In the genomic region with DNA sequence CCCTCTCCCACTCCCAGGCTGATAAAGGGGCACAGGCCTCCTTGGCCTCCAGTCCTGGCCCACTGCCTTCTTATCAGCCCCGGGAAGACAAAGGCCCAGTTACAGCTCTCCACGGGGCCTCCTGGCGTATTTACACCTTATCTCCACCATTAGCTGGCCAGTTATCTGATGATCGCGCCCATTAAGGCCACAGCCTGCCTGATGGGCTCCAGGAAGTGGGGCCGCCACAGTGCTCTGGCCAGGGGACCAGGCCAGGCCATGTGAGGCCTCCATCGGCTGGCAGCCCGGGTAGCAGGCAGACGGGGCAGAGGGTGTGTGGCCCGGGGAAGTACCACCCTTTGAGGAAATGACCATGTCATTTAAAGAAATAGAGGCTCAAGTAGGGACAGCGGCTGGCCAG, we compare ENCODE assay signal across 14 mouse cellular contexts. TPM values are rescaled to one million over a fixed set of nuclear protein-coding genes. Genes with fewer than 3 reads are reported as not detected.
DNase-seq lines count a peak whose midpoint lies in the region; ATAC-seq and TF ChIP-seq lines count a peak whose summit lies in the region.
"Had no signal": no experiment of that assay in that cellular context is flagged by ENCODE, and none has a peak within 500 bp of the region (broad histone marks: within the 10 kb centered on the region; RNA-seq: fewer than 3 reads in every experiment).

No protein-coding gene starts in this region.

- peak overlapping the region; percentile 64; the same call in 1 of the 2 replicates for H3K9ac ChIP-seq in heart, embryonic 11.5 days (ENCODE audit: low read depth, low read length)
- no peak overlapping the region for H3K9ac ChIP-seq in midbrain, embryonic 12.5 days (replicated peaks)
- no peak overlapping the region for H3K9ac ChIP-seq in midbrain, embryonic 15.5 days
- peak overlapping the region; percentile 67 for H3K9ac ChIP-seq in liver, embryonic 14.5 days (replicated peaks)
- no peak overlapping the region for H3K9ac ChIP-seq in stomach, embryonic 15.5 days
- H3K9ac ChIP-seq in forebrain, embryonic 12.5 days = no peak overlapping the region
- H3K9ac ChIP-seq: limb, embryonic 13.5 days had no signal

- no peak overlapping the region for H3K4me3 ChIP-seq in heart, embryonic 11.5 days (ENCODE audit: low read depth, low read length)
- no peak overlapping the region for H3K4me3 ChIP-seq in midbrain, embryonic 12.5 days
- H3K4me3 ChIP-seq in midbrain, embryonic 15.5 days = no peak overlapping the region
- H3K4me3 ChIP-seq in liver, embryonic 14.5 days (ENCODE audit: insufficient read depth in 1 of 2, low read depth in 2 of 2, low read length in 2 of 2) = peak overlapping the region in 1 of 2 experiments; percentile 19; a peak in 2 of 4 replicates
- H3K4me3 ChIP-seq in stomach, embryonic 15.5 days (replicated peaks) = no peak overlapping the region
- no peak overlapping the region for H3K4me3 ChIP-seq in forebrain, embryonic 12.5 days (replicated peaks)
- H3K4me3 ChIP-seq: limb, embryonic 13.5 days had no signal

- H3K36me3 ChIP-seq in heart, embryonic 11.5 days (ENCODE audit: control insufficient read depth, insufficient read depth, low read length) = no peaks in the 10 kb centered on the region
- H3K36me3 ChIP-seq in midbrain, embryonic 12.5 days = no peaks in the 10 kb centered on the region
- H3K36me3 ChIP-seq in midbrain, embryonic 15.5 days (replicated peaks) = no peaks in the 10 kb centered on the region
- peaks cover 70% of the 10 kb centered on the region for H3K36me3 ChIP-seq in liver, embryonic 14.5 days (replicated peaks; ENCODE audit: control insufficient read depth, insufficient read depth, low read depth)
- no peaks in the 10 kb centered on the region; the same call in 1 of the 2 replicates for H3K36me3 ChIP-seq in stomach, embryonic 15.5 days
- H3K36me3 ChIP-seq in forebrain, embryonic 12.5 days (replicated peaks) = no peaks in the 10 kb centered on the region
- H3K36me3 ChIP-seq: limb, embryonic 13.5 days had no signal

- WGBS in heart, embryonic 11.5 days (ENCODE audit: insufficient replicate concordance) = 13% methylated on average over 11 of the region's 11 CpGs
- WGBS in midbrain, embryonic 12.5 days = 64% methylated on average over 11 of the region's 11 CpGs
- 63% methylated on average over 11 of the region's 11 CpGs for WGBS in midbrain, embryonic 15.5 days
- 5% methylated on average over 11 of the region's 11 CpGs for WGBS in liver, embryonic 14.5 days (ENCODE audit: insufficient replicate concordance)
- 40% methylated on average over 11 of the region's 11 CpGs for WGBS in stomach, embryonic 15.5 days
- WGBS in forebrain, embryonic 12.5 days = 64% methylated on average over 11 of the region's 11 CpGs

- peaks cover 96% of the 10 kb centered on the region for H3K4me1 ChIP-seq in heart, embryonic 11.5 days (ENCODE audit: control insufficient read depth, insufficient read depth, low read length)
- peaks cover 50% of the 10 kb centered on the region for H3K4me1 ChIP-seq in midbrain, embryonic 12.5 days
- H3K4me1 ChIP-seq in midbrain, embryonic 15.5 days = peaks cover 42% of the 10 kb centered on the region
- H3K4me1 ChIP-seq in liver, embryonic 14.5 days (replicated peaks; ENCODE audit: control insufficient read depth in 2 of 2, insufficient read depth in 2 of 2, low read length in 1 of 2) = peaks cover 97% of the 10 kb centered on the region in 2 experiments
- peaks cover 63% of the 10 kb centered on the region for H3K4me1 ChIP-seq in stomach, embryonic 15.5 days
- H3K4me1 ChIP-seq in forebrain, embryonic 12.5 days = peaks cover 49% of the 10 kb centered on the region

- no peak for DNase-seq in heart, adult 9 months (ENCODE audit: low spot score in 2 of 2)
- DNase-seq in liver, embryonic 14.5 days (ENCODE audit: low read depth in 3 of 3, low spot score in 3 of 3) = peak in 1 of 3 experiments; percentile 68
- DNase-seq in cerebellum, postnatal 4 days (ENCODE audit: low spot score in 2 of 2) = no peak
- DNase-seq: gastrocnemius, postnatal 14 days; thymus, postnatal 14 days had no signal

- no peaks in the 10 kb centered on the region for H3K9me3 ChIP-seq in heart, embryonic 11.5 days (replicated peaks; ENCODE audit: control insufficient read depth, low read length)
- H3K9me3 ChIP-seq in midbrain, embryonic 12.5 days = no peaks in the 10 kb centered on the region
- no peaks in the 10 kb centered on the region for H3K9me3 ChIP-seq in midbrain, embryonic 15.5 days
- H3K9me3 ChIP-seq in liver, embryonic 14.5 days (ENCODE audit: control insufficient read depth, low read length) = no peaks in the 10 kb centered on the region
- H3K9me3 ChIP-seq in stomach, embryonic 15.5 days = no peaks in the 10 kb centered on the region
- H3K9me3 ChIP-seq in forebrain, embryonic 12.5 days = no peaks in the 10 kb centered on the region
- H3K9me3 ChIP-seq: limb, embryonic 13.5 days had no signal

- TF ChIP-seq EP300 in liver, embryonic 14.5 days (IDR thresholded peaks at IDR 0.05; ENCODE audit: low read depth) = peak; percentile 69

- no peaks in the 10 kb centered on the region for H3K27me3 ChIP-seq in heart, embryonic 11.5 days (ENCODE audit: control insufficient read depth, insufficient read depth, low read length)
- H3K27me3 ChIP-seq in midbrain, embryonic 12.5 days = peaks cover 5% of the 10 kb centered on the region
- no peaks in the 10 kb centered on the region for H3K27me3 ChIP-seq in midbrain, embryonic 15.5 days (replicated peaks)
- no peaks in the 10 kb centered on the region for H3K27me3 ChIP-seq in liver, embryonic 14.5 days (ENCODE audit: control insufficient read depth, insufficient read depth, low read length)
- no peaks in the 10 kb centered on the region for H3K27me3 ChIP-seq in stomach, embryonic 15.5 days (replicated peaks)
- H3K27me3 ChIP-seq in forebrain, embryonic 12.5 days = peaks cover 16% of the 10 kb centered on the region

- peak; percentile 46 for ATAC-seq in heart, embryonic 11.5 days (replicated peaks; ENCODE audit: insufficient number of reproducible peaks, low FRiP score, low TSS enrichment)
- ATAC-seq in midbrain, embryonic 12.5 days (ENCODE audit: low FRiP score, low read depth) = no peak
- no peak for ATAC-seq in midbrain, embryonic 15.5 days (replicated peaks)
- peak; percentile 16 for ATAC-seq in liver, embryonic 14.5 days (ENCODE audit: insufficient read depth)
- peak; percentile 34; the same call in 1 of the 2 replicates for ATAC-seq in stomach, embryonic 15.5 days (ENCODE audit: insufficient read depth, low FRiP score, low read depth)
- ATAC-seq in forebrain, embryonic 12.5 days (ENCODE audit: low FRiP score) = no peak
- ATAC-seq: CD4-positive, CD25-positive, alpha-beta regulatory T cell, adult 4 months had no signal

- H3K27ac ChIP-seq in heart, embryonic 11.5 days (ENCODE audit: low read depth, low read length) = peak overlapping the region; percentile 92
- H3K27ac ChIP-seq in midbrain, embryonic 12.5 days (replicated peaks) = peak overlapping the region; percentile 42; the same call in 1 of the 2 replicates
- no peak overlapping the region for H3K27ac ChIP-seq in midbrain, embryonic 15.5 days
- H3K27ac ChIP-seq in liver, embryonic 14.5 days = peak overlapping the region; percentile 85
- H3K27ac ChIP-seq in stomach, embryonic 15.5 days = peak overlapping the region; percentile 86
- H3K27ac ChIP-seq in forebrain, embryonic 12.5 days = no peak overlapping the region
- H3K27ac ChIP-seq: limb, embryonic 13.5 days had no signal

- peak overlapping the region; percentile 22 for H3K4me2 ChIP-seq in heart, embryonic 11.5 days
- no peak overlapping the region for H3K4me2 ChIP-seq in midbrain, embryonic 12.5 days (replicated peaks)
- no peak overlapping the region for H3K4me2 ChIP-seq in midbrain, embryonic 15.5 days
- peak overlapping the region; percentile 64 for H3K4me2 ChIP-seq in liver, embryonic 14.5 days (ENCODE audit: low read depth)
- no peak overlapping the region for H3K4me2 ChIP-seq in stomach, embryonic 15.5 days
- no peak overlapping the region for H3K4me2 ChIP-seq in forebrain, embryonic 12.5 days
- H3K4me2 ChIP-seq: limb, embryonic 13.5 days had no signal

- TF ChIP-seq CTCF in liver, embryonic 14.5 days (IDR thresholded peaks at IDR 0.05; ENCODE audit: low read depth) = no peak

RNA-seq across cellular contexts. Expression of a gene that starts 37.8 kb away (rescaled TPM):
- not detected in 2 replicates for polyA plus RNA-seq in heart, embryonic 11.5 days (2014; fragmentation: Nextera tagmentation; extraction: Ambion mirVana)
- polyA plus RNA-seq in midbrain, embryonic 12.5 days (2016; fragmentation: Nextera tagmentation; extraction: Ambion mirVana) = not detected in 2 replicates
- polyA plus RNA-seq in midbrain, embryonic 15.5 days (2015; fragmentation: Nextera tagmentation; extraction: Ambion mirVana) = not detected in 2 replicates
- polyA plus RNA-seq in liver, embryonic 14.5 days (2012; rRNA removed) = not detected in 2 replicates
- not detected in 2 replicates for polyA plus RNA-seq in liver, embryonic 14.5 days (2014; fragmentation: Nextera tagmentation; extraction: Ambion mirVana)
- not detected in 2 replicates for polyA plus RNA-seq in stomach, embryonic 15.5 days (2015; fragmentation: Nextera tagmentation; extraction: Ambion mirVana)
- not detected in 2 replicates for polyA plus RNA-seq in forebrain, embryonic 12.5 days (2016; fragmentation: Nextera tagmentation; extraction: Ambion mirVana)
- polyA plus RNA-seq: CD4-positive, CD25-positive, alpha-beta regulatory T cell, adult 4 months; kidney, embryonic 16.5 days; neural tube, embryonic 11.5 days had no signal

RNA-seq across cellular contexts. Expression of a gene that starts 40.9 kb away (rescaled TPM):
- 6.9 and 7.9 TPM in 2 replicates for polyA plus RNA-seq in heart, embryonic 11.5 days (2014; fragmentation: Nextera tagmentation; extraction: Ambion mirVana)
- polyA plus RNA-seq in midbrain, embryonic 12.5 days (2016; fragmentation: Nextera tagmentation; extraction: Ambion mirVana) = 3.0 TPM in 2 replicates
- 1.5 and 1.8 TPM in 2 replicates for polyA plus RNA-seq in midbrain, embryonic 15.5 days (2015; fragmentation: Nextera tagmentation; extraction: Ambion mirVana)
- 69.6 and 80.3 TPM in 2 replicates for polyA plus RNA-seq in liver, embryonic 14.5 days (2012; rRNA removed)
- 13.3 and 16.2 TPM in 2 replicates for polyA plus RNA-seq in liver, embryonic 14.5 days (2014; fragmentation: Nextera tagmentation; extraction: Ambion mirVana)
- polyA plus RNA-seq in stomach, embryonic 15.5 days (2015; fragmentation: Nextera tagmentation; extraction: Ambion mirVana) = 5.6 and 5.7 TPM in 2 replicates
- 0.82 and 1.2 TPM in 2 replicates for polyA plus RNA-seq in forebrain, embryonic 12.5 days (2016; fragmentation: Nextera tagmentation; extraction: Ambion mirVana)

RNA-seq across cellular contexts. Expression of a gene that starts 53.6 kb away (rescaled TPM):
- 22.2 and 26.8 TPM in 2 replicates for polyA plus RNA-seq in heart, embryonic 11.5 days (2014; fragmentation: Nextera tagmentation; extraction: Ambion mirVana)
- 68.3 and 74.0 TPM in 2 replicates for polyA plus RNA-seq in midbrain, embryonic 12.5 days (2016; fragmentation: Nextera tagmentation; extraction: Ambion mirVana)
- 38.9 and 41.3 TPM in 2 replicates for polyA plus RNA-seq in midbrain, embryonic 15.5 days (2015; fragmentation: Nextera tagmentation; extraction: Ambion mirVana)
- 15.2 and 20.4 TPM in 2 replicates for polyA plus RNA-seq in liver, embryonic 14.5 days (2012; rRNA removed)
- 12.8 and 16.7 TPM in 2 replicates for polyA plus RNA-seq in liver, embryonic 14.5 days (2014; fragmentation: Nextera tagmentation; extraction: Ambion mirVana)
- 48.7 and 48.9 TPM in 2 replicates for polyA plus RNA-seq in stomach, embryonic 15.5 days (2015; fragmentation: Nextera tagmentation; extraction: Ambion mirVana)
- polyA plus RNA-seq in forebrain, embryonic 12.5 days (2016; fragmentation: Nextera tagmentation; extraction: Ambion mirVana) = 71.8 and 75.5 TPM in 2 replicates

Comparison
In these comparisons a context has a peak if more than half of its experiments do, and no peak if none do; other contexts are left out.
1. H3K27ac ChIP-seq: peak in heart, embryonic 11.5 days (single experiment), midbrain, embryonic 12.5 days (single experiment), liver, embryonic 14.5 days (single experiment) and stomach, embryonic 15.5 days (single experiment); none in midbrain, embryonic 15.5 days (single experiment) and forebrain, embryonic 12.5 days (single experiment).
2. ATAC-seq: peak in heart, embryonic 11.5 days (single experiment), liver, embryonic 14.5 days (single experiment) and stomach, embryonic 15.5 days (single experiment); none in midbrain, embryonic 12.5 days (single experiment), midbrain, embryonic 15.5 days (single experiment) and forebrain, embryonic 12.5 days (single experiment).
3. H3K4me2 ChIP-seq: peak in heart, embryonic 11.5 days (single experiment) and liver, embryonic 14.5 days (single experiment); none in midbrain, embryonic 12.5 days (single experiment), midbrain, embryonic 15.5 days (single experiment), stomach, embryonic 15.5 days (single experiment) and forebrain, embryonic 12.5 days (single experiment).
4. H3K9ac ChIP-seq: peak in heart, embryonic 11.5 days (single experiment) and liver, embryonic 14.5 days (single experiment); none in midbrain, embryonic 12.5 days (single experiment), midbrain, embryonic 15.5 days (single experiment), stomach, embryonic 15.5 days (single experiment) and forebrain, embryonic 12.5 days (single experiment).